Mouse (Mus musculus) E14TG2a.4 (cell line): Measurements from ENCODE around the gene Zfp354a.
"Not testable (repeated sequence)": the region's sequence is repeated elsewhere in the genome, so short reads cannot be mapped to it uniquely, and the experiment has no call there.

Source experiments
- H3K27me3 ChIP-seq: 2 replicates; pipeline ENCODE4 v1.6.1; 2014; ENCODE audit warnings: low read length, control low read depth; ENCODE audit not compliant: insufficient read depth
- H3K36me3 ChIP-seq: 2 replicates; pipeline ENCODE4 v1.6.1; 2014; ENCODE audit warnings: low read length, control low read depth; ENCODE audit not compliant: insufficient read depth
- H3K4me1 ChIP-seq: replicated peaks from 2 replicates; pipeline ENCODE4 v1.6.1; 2014; ENCODE audit warnings: low read depth, low read length, control low read depth
- H3K4me3 ChIP-seq: replicated peaks from 2 replicates; pipeline ENCODE4 v1.5.1; 2014; ENCODE audit warnings: mild to moderate bottlenecking, low read length
- H3K9me3 ChIP-seq: 2 replicates; pipeline ENCODE4 v1.6.1; 2014; ENCODE audit warnings: low read length, control low read depth
- CTCF ChIP-seq: conservative IDR thresholded peaks from 2 replicates; pipeline ENCODE4 v1.5.1; 2014; ENCODE audit warnings: low read length
- NANOG ChIP-seq: IDR thresholded peaks from 2 replicates; pipeline ENCODE4 v1.6.1; 2014; ENCODE audit warnings: borderline replicate concordance, low read length, mixed read lengths
- POU5F1 ChIP-seq: IDR thresholded peaks from 2 replicates; pipeline ENCODE4 v1.6.1; 2014; ENCODE audit warnings: low read length, borderline replicate concordance

Zfp354a gene

GRCm38 (mm10) chr11:51059151-51059571 is at the start of gene Zfp354a:
TSS of gene Zfp354a (plus strand) at chr11:51059257.
- Histone ChIP-seq H3K9me3 (no peaks in the 10 kb centered on the region), H3K4me1 (peaks cover 14% of the 10 kb centered on the region), H3K4me3 (peak within 1 kb of the TSS; percentile 95), H3K36me3 (peaks cover 7% of the 10 kb centered on the region), H3K27me3 (peaks cover 9% of the 10 kb centered on the region)
- no peak for TF ChIP-seq CTCF
- TF ChIP-seq NANOG = no peak
- TF ChIP-seq POU5F1 = no peak

- Histone ChIP-seq H3K4me3 (no peak overlapping the region), H3K9me3 (peaks cover 6% of the 10 kb centered on the region; the same call in 1 of the 2 replicates), H3K4me1 (no peaks in the 10 kb centered on the region), H3K27me3 (no peaks in the 10 kb centered on the region), H3K36me3 (no peaks in the 10 kb centered on the region)
- TF ChIP-seq POU5F1 (no peak), NANOG (no peak), CTCF (no peak)
These were observed 47.2 kb upstream of the Zfp354a start for GRCm38 (mm10) chr11:51011821-51012220.

GRCm38 (mm10) chr11:51013936-51014335 is 45.1 kb upstream of the Zfp354a start, which contains the start of gene Olfr54:
TSS of gene Olfr54 (plus strand) at chr11:51014236.
- TF ChIP-seq NANOG = no peak
- TF ChIP-seq POU5F1 = no peak
- no peak for TF ChIP-seq CTCF
- no peaks in the 10 kb centered on the region for H3K27me3 ChIP-seq
- no peaks in the 10 kb centered on the region for H3K4me1 ChIP-seq
- no peaks in the 10 kb centered on the region for H3K36me3 ChIP-seq
- peaks cover 6% of the 10 kb centered on the region; the same call in 1 of the 2 replicates for H3K9me3 ChIP-seq
- H3K4me3 ChIP-seq = no peak within 1 kb of the TSS

- Histone ChIP-seq H3K4me3 (no peak overlapping the region), H3K9me3 (peaks cover 4% of the 10 kb centered on the region; the same call in 1 of the 2 replicates), H3K36me3 (no peaks in the 10 kb centered on the region), H3K27me3 (no peaks in the 10 kb centered on the region), H3K4me1 (no peaks in the 10 kb centered on the region)
- TF ChIP-seq POU5F1 = no peak
These were observed 42.7 kb upstream of the Zfp354a start for GRCm38 (mm10) chr11:51016341-51016740.

- not testable (repeated sequence) for H3K9me3 ChIP-seq
These were observed 32.2 kb upstream of the Zfp354a start for GRCm38 (mm10) chr11:51026811-51027210.

GRCm38 (mm10) chr11:51029381-51029780 is 29.7 kb upstream of the Zfp354a start:
- not testable (repeated sequence) for H3K27me3 ChIP-seq, H3K4me3 ChIP-seq, H3K9me3 ChIP-seq, H3K36me3 ChIP-seq
- H3K4me1 ChIP-seq = peaks cover 21% of the 10 kb centered on the region

More at GRCm38 (mm10) chr11:51026811-51027210, 32.2 kb upstream of the Zfp354a start:
- not testable (repeated sequence) for H3K4me1 ChIP-seq, H3K27me3 ChIP-seq, H3K4me3 ChIP-seq, H3K36me3 ChIP-seq

GRCm38 (mm10) chr11:51030225-51030624 is 28.8 kb upstream of the Zfp354a start:
- H3K27me3 ChIP-seq = no peaks in the 10 kb centered on the region
- peaks cover under 1% of the 10 kb centered on the region for H3K9me3 ChIP-seq
- no peaks in the 10 kb centered on the region for H3K36me3 ChIP-seq
- TF ChIP-seq POU5F1 = no peak
- no peak for TF ChIP-seq NANOG
- TF ChIP-seq CTCF = no peak
- no peak overlapping the region for H3K4me3 ChIP-seq
- peaks cover 21% of the 10 kb centered on the region for H3K4me1 ChIP-seq

GRCm38 (mm10) chr11:51032851-51033250 is 26.2 kb upstream of the Zfp354a start:
- peaks cover 21% of the 10 kb centered on the region for H3K4me1 ChIP-seq
- H3K4me3 ChIP-seq = no peak overlapping the region
- H3K36me3 ChIP-seq = no peaks in the 10 kb centered on the region
- H3K27me3 ChIP-seq = no peaks in the 10 kb centered on the region
- H3K9me3 ChIP-seq = peaks cover 14% of the 10 kb centered on the region
- TF ChIP-seq POU5F1 (no peak), CTCF (peak; percentile 98)

- Histone ChIP-seq H3K9me3 (peaks cover 14% of the 10 kb centered on the region), H3K4me1 (peaks cover 21% of the 10 kb centered on the region)
- not testable (repeated sequence) for H3K4me3 ChIP-seq, H3K27me3 ChIP-seq, H3K36me3 ChIP-seq
These were observed 24.9 kb upstream of the Zfp354a start for GRCm38 (mm10) chr11:51034141-51034540.

- H3K36me3 ChIP-seq = no peaks in the 10 kb centered on the region
- no peak overlapping the region for H3K4me3 ChIP-seq
- no peak for TF ChIP-seq CTCF
- H3K9me3 ChIP-seq = peaks cover 14% of the 10 kb centered on the region
- H3K4me1 ChIP-seq = peaks cover 21% of the 10 kb centered on the region
- H3K27me3 ChIP-seq = no peaks in the 10 kb centered on the region
These were observed 23.1 kb upstream of the Zfp354a start for GRCm38 (mm10) chr11:51035951-51036350.

GRCm38 (mm10) chr11:51044776-51045175 is 14.3 kb upstream of the Zfp354a start:
- H3K4me1 ChIP-seq, H3K9me3 ChIP-seq, H3K4me3 ChIP-seq, H3K36me3 ChIP-seq, H3K27me3 ChIP-seq: not testable (repeated sequence)

- H3K9me3 ChIP-seq, H3K4me1 ChIP-seq, H3K36me3 ChIP-seq, H3K27me3 ChIP-seq, H3K4me3 ChIP-seq: not testable (repeated sequence)
These were observed 11.2 kb upstream of the Zfp354a start, which contains the start of gene Olfr1375 for GRCm38 (mm10) chr11:51047809-51048208. TSS of gene Olfr1375 (plus strand) at chr11:51048109.
